Mouse (Mus musculus): Measurements from ENCODE around the gene Adad1. TPM values are rescaled to one million over a fixed set of nuclear protein-coding genes. Genes with fewer than 3 reads are reported as not detected.

Adad1 gene
- not detected in 2 replicates for polyA plus RNA-seq (2011; ENCODE audit: insufficient read length, low read depth, missing spikeins)

- Histone ChIP-seq H3K4me1 (ENCODE audit: control insufficient read depth, insufficient read depth, low read length) (no peaks in the 10 kb centered on the region), H3K4me3 (ENCODE audit: insufficient read depth, low read length) (no peak within 1 kb of the TSS), H3K27ac (ENCODE audit: insufficient read depth, low read length) (no peak within 1 kb of the TSS)
- TF ChIP-seq POLR2A (IDR thresholded peaks at IDR 0.05; ENCODE audit: low read depth, low read length) (no peak), CTCF (IDR thresholded peaks at IDR 0.05; ENCODE audit: borderline replicate concordance, insufficient read depth, low read length) (no peak)
These were observed at the start of gene Adad1 for GRCm38 (mm10) chr3:37063406-37063805. Adad1 (plus strand) TSS chr3:37063527.

DNA sequence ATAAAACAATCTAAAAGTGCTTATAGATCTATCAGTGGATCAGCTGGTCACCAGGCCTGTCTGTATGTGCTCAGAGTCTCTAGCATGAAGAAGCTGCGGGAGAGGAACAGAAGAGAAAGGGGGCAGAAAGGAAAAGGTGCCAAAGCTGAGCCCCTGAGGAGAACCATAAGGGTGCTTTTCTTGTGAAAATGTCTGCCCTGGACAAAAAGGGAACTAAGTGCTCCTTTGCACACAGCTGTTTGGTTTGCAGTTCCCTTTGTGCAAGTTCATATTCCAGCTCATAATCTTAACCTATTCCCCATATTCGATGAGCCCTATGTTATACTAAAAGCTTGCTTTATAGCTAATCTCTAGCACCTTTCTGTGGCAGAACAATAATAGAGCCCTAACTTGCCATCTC, 25.3 kb upstream of the Adad1 start:
- TF ChIP-seq CTCF (IDR thresholded peaks at IDR 0.05; ENCODE audit: borderline replicate concordance, insufficient read depth, low read length): no peak
- TF ChIP-seq POLR2A (IDR thresholded peaks at IDR 0.05; ENCODE audit: low read depth, low read length): no peak
- H3K27ac ChIP-seq (ENCODE audit: insufficient read depth, low read length): no peak overlapping the region
- H3K4me1 ChIP-seq (ENCODE audit: control insufficient read depth, insufficient read depth, low read length): no peaks in the 10 kb centered on the region
- H3K4me3 ChIP-seq (ENCODE audit: insufficient read depth, low read length): no peak overlapping the region

GRCm38 (mm10) chr3:37039811-37040210, 23.5 kb upstream of the Adad1 start:
- TF ChIP-seq POLR2A (IDR thresholded peaks at IDR 0.05; ENCODE audit: low read depth, low read length) (no peak), CTCF (IDR thresholded peaks at IDR 0.05; ENCODE audit: borderline replicate concordance, insufficient read depth, low read length) (no peak)
- Histone ChIP-seq H3K4me1 (ENCODE audit: control insufficient read depth, insufficient read depth, low read length) (no peaks in the 10 kb centered on the region), H3K4me3 (ENCODE audit: insufficient read depth, low read length) (no peak overlapping the region), H3K27ac (ENCODE audit: insufficient read depth, low read length) (no peak overlapping the region)

DNA sequence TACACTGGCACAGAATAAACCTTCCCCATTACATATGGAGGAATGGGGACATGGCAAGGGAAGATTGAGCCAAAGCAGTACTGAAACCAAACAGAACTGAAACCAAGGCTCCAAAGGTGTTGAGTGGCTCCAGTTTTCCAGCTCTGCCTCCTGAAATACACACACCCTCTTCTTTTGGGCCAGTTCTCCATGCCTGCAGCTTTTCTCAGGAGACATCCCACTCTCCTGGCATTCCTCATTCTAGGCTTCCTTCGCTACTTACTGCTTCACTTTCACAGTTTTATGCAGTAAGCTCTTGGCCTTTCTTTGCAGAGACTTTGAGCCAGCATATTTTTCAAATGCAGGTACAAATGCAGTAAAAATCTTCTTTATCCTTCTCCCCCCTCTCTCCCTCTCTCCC, 11.8 kb upstream of the Adad1 start:
- no peaks in the 10 kb centered on the region for H3K4me1 ChIP-seq (ENCODE audit: control insufficient read depth, insufficient read depth, low read length)
- TF ChIP-seq CTCF (IDR thresholded peaks at IDR 0.05; ENCODE audit: borderline replicate concordance, insufficient read depth, low read length): no peak
- TF ChIP-seq POLR2A (IDR thresholded peaks at IDR 0.05; ENCODE audit: low read depth, low read length): no peak
- H3K4me3 ChIP-seq (ENCODE audit: insufficient read depth, low read length): no peak overlapping the region
- no peak overlapping the region for H3K27ac ChIP-seq (ENCODE audit: insufficient read depth, low read length)

DNA sequence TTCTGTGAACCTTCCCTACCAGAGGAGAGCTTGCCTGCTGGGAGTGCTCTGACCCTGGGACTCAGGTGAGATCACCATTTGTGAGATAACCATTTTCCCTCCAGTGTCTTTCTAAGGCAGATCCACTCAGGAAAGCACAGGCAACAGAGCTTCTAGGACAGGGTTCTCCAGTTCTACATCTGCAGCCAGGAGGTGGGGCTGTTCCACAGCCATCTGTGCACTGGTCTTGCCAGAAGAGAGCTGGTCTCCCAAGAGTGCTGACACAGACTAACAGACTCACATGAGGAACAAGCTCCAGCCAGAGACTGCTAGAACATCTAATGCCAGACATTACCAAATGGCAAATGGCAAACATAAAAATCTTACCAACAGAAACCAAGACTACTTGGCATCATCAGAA, 9.9 kb downstream of the Adad1 start:
- no peaks in the 10 kb centered on the region for H3K4me1 ChIP-seq (ENCODE audit: control insufficient read depth, insufficient read depth, low read length)
- H3K4me3 ChIP-seq (ENCODE audit: insufficient read depth, low read length): no peak overlapping the region
- no peak for TF ChIP-seq CTCF (IDR thresholded peaks at IDR 0.05; ENCODE audit: borderline replicate concordance, insufficient read depth, low read length)
- no peak for TF ChIP-seq POLR2A (IDR thresholded peaks at IDR 0.05; ENCODE audit: low read depth, low read length)
- no peak overlapping the region for H3K27ac ChIP-seq (ENCODE audit: insufficient read depth, low read length)

DNA sequence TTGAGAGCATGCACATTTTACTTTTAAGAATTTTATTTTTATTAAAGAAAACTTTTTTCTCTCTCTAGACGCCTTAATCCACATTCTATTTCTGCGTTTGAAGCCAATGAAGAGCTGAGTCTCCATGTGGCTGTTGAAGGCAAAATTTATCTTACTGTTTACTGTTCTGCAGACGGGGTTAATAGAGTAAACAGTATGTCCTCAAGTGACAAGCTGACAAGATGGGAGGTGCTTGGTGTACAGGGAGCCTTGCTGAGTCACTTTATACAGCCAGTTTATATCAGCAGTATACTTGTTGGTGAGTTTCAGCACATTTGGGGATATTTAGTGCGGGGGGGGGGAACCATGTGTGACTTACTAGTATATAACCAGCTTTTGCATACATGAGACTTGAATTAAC, 21.5 kb downstream of the Adad1 start:
- no peak overlapping the region for H3K27ac ChIP-seq (ENCODE audit: insufficient read depth, low read length)
- no peaks in the 10 kb centered on the region for H3K4me1 ChIP-seq (ENCODE audit: control insufficient read depth, insufficient read depth, low read length)
- no peak overlapping the region for H3K4me3 ChIP-seq (ENCODE audit: insufficient read depth, low read length)
- TF ChIP-seq POLR2A (IDR thresholded peaks at IDR 0.05; ENCODE audit: low read depth, low read length) (no peak), CTCF (IDR thresholded peaks at IDR 0.05; ENCODE audit: borderline replicate concordance, insufficient read depth, low read length) (no peak)

GRCm38 (mm10) chr3:37090721-37091120, 27.4 kb downstream of the Adad1 start:
- no peak for TF ChIP-seq CTCF (IDR thresholded peaks at IDR 0.05; ENCODE audit: borderline replicate concordance, insufficient read depth, low read length)
- no peak for TF ChIP-seq POLR2A (IDR thresholded peaks at IDR 0.05; ENCODE audit: low read depth, low read length)
- H3K4me3 ChIP-seq (ENCODE audit: insufficient read depth, low read length): no peak overlapping the region
- H3K27ac ChIP-seq (ENCODE audit: insufficient read depth, low read length): no peak overlapping the region
- H3K4me1 ChIP-seq (ENCODE audit: control insufficient read depth, insufficient read depth, low read length): no peaks in the 10 kb centered on the region

- TF ChIP-seq POLR2A (IDR thresholded peaks at IDR 0.05; ENCODE audit: low read depth, low read length): no peak
- TF ChIP-seq CTCF (IDR thresholded peaks at IDR 0.05; ENCODE audit: borderline replicate concordance, insufficient read depth, low read length): no peak
- no peak within 1 kb of the TSS for H3K4me3 ChIP-seq (ENCODE audit: insufficient read depth, low read length)
- H3K27ac ChIP-seq (ENCODE audit: insufficient read depth, low read length): no peak within 1 kb of the TSS
- H3K4me1 ChIP-seq (ENCODE audit: control insufficient read depth, insufficient read depth, low read length): peaks cover 10% of the 10 kb centered on the region
These were observed 62.3 kb downstream of the Adad1 start, which contains the start of gene Il2 for GRCm38 (mm10) chr3:37125655-37126054. Il2 (minus strand) TSS chr3:37125959.

DNA sequence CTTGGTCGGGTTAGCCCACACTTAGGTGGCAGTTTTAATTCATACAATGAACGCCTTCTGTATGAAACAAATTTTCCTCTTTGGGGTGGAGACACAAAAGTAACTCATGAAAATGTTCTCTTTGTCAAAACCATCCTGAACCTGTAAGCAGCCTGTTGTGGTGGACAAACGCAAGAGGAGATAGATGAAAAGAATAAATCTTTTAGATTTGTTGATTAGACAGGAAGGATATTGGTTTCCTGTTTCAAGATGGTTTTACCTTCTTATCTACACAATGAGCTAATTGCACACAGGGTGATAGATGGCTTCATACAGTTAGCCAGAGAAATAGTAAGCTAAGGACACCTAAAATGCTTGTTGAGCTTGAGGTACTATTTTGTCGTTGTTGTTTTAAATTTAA, 62.8 kb downstream of the Adad1 start:
- Histone ChIP-seq H3K27ac (ENCODE audit: insufficient read depth, low read length) (no peak overlapping the region), H3K4me1 (ENCODE audit: control insufficient read depth, insufficient read depth, low read length) (peaks cover 10% of the 10 kb centered on the region), H3K4me3 (ENCODE audit: insufficient read depth, low read length) (no peak overlapping the region)
- TF ChIP-seq CTCF (IDR thresholded peaks at IDR 0.05; ENCODE audit: borderline replicate concordance, insufficient read depth, low read length): no peak
- no peak for TF ChIP-seq POLR2A (IDR thresholded peaks at IDR 0.05; ENCODE audit: low read depth, low read length)

DNA sequence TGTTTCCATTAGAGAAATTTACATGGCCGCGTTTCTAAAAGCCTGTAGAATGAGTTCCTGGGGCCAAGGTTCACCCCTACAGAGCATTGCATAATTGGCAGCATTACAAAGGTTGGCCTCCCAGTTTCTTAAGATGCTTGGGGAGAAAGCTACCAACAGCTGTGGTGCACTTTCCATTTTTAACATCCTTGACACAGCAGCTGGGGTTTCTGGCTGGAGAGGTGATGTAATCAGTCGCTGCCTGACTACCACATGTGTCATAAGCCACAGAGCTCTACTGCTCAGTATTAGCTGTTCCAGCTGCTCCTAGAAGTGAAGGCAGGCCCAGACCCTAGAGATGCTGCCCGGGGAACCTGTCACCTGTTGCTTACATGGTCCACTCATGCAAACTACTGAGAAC, 64.9 kb downstream of the Adad1 start:
- H3K4me1 ChIP-seq (ENCODE audit: control insufficient read depth, insufficient read depth, low read length): peaks cover 10% of the 10 kb centered on the region
- no peak overlapping the region for H3K4me3 ChIP-seq (ENCODE audit: insufficient read depth, low read length)
- TF ChIP-seq POLR2A (IDR thresholded peaks at IDR 0.05; ENCODE audit: low read depth, low read length) (no peak), CTCF (IDR thresholded peaks at IDR 0.05; ENCODE audit: borderline replicate concordance, insufficient read depth, low read length) (no peak)
- H3K27ac ChIP-seq (ENCODE audit: insufficient read depth, low read length): no peak overlapping the region

DNA sequence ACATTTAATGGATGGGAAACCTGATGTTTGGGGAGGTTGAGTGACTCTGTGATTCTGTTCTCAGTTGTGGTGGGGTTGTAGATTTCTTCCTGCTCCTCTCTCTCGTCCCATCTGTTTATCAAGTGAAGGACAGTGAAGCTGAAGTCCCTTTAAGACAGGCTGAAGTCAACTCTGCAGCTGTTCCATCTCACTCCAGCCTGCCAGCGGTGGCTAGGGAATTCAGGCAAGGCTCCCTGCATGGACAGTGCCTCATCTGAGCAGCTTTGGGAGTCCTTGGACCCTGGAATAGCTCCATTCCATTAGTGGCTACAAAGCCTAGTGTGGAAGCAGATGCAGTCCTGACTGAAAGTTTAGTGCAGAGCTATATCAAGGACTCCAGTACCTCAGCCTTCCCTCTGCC, 65.7 kb downstream of the Adad1 start:
- Histone ChIP-seq H3K4me1 (ENCODE audit: control insufficient read depth, insufficient read depth, low read length) (peaks cover 10% of the 10 kb centered on the region), H3K27ac (ENCODE audit: insufficient read depth, low read length) (no peak overlapping the region), H3K4me3 (ENCODE audit: insufficient read depth, low read length) (no peak overlapping the region)
- TF ChIP-seq POLR2A (IDR thresholded peaks at IDR 0.05; ENCODE audit: low read depth, low read length) (no peak), CTCF (IDR thresholded peaks at IDR 0.05; ENCODE audit: borderline replicate concordance, insufficient read depth, low read length) (no peak)

Measured in embryonic fibroblast, embryonic 13.5 days (primary cell).